Mouse (Mus musculus) small intestine, adult 2 months (tissue): ENCODE measurements around the gene Fam207a.

ENCODE experiments used
- CTCF ChIP-seq: fragments of 200-500 bp; IDR thresholded peaks from 2 replicates; pipeline ENCODE4 v1.5.1; 2012; ENCODE audit warnings: low read depth, mild to moderate bottlenecking, control low read depth, inconsistent platforms, low read length, moderate library complexity, mixed read lengths; ENCODE audit not compliant: insufficient replicate concordance, insufficient read length; ENCODE audit errors: extremely low read depth
- POLR2A ChIP-seq: fragments of 200-500 bp; IDR thresholded peaks from 2 replicates; pipeline ENCODE4 v1.6.1; 2012; ENCODE audit warnings: low read depth, mild to moderate bottlenecking, control low read depth, inconsistent platforms, low read length, moderate library complexity

DNA sequence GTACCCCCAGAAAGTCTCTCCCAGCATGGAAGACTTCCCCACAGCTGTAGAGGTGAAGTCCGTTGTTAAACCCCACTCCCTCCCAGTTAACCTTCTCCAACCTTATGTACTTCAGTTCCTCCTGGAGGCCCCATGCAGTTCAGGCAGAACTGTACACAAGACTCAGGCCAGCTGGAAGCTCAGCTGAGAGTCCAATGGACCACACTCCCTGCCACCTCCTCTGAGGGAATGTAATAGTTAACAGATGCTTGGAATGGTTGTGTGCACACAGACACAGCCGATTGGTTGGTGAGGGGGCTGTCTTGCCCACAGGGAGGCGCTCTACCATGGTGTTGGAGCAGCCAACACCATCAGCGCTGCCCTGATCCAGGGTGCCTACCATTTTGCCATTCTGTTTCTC, 73.3 kb downstream of the Fam207a start:
- TF ChIP-seq CTCF, result no peak
- TF ChIP-seq POLR2A, result no peak
